Mouse (Mus musculus) MEL (cell line): ENCODE results near the gene Klhl5. TPM values are rescaled to one million over a fixed set of nuclear protein-coding genes. Genes with fewer than 3 reads are reported as not detected.

ENCODE experiments used
- DNase-seq: peaks from one replicate; pipeline ENCODE4 v3.0.0; 2011; ENCODE audit warnings: low read depth, low spot score
- H3K27ac ChIP-seq: 2 replicates; pipeline ENCODE4 v1.5.1; 2012; ENCODE audit warnings: low read depth, mild to moderate bottlenecking, control low read depth, low read length, moderate library complexity; ENCODE audit not compliant: control insufficient read depth
- H3K27me3 ChIP-seq, 2 experiments: fragments of 150-350 bp in 1 of 2; sonication (generic) in 1 of 2; 2 replicates each; pipeline ENCODE4 v1.6.1; 2012; ENCODE audit warnings: low read length in 2 of 2, mild to moderate bottlenecking in 2 of 2, improper control_type of control experiment in 1 of 2, moderate library complexity in 1 of 2; ENCODE audit not compliant: insufficient read depth in 2 of 2, control insufficient read depth in 1 of 2
- H3K36me3 ChIP-seq, 2 experiments: 2 replicates each; pipeline ENCODE4 v1.6.1; 2012 to 2014; ENCODE audit warnings: low read length in 2 of 2, improper control_type of control experiment in 1 of 2, inconsistent platforms in 1 of 2, mild to moderate bottlenecking in 1 of 2; ENCODE audit not compliant: insufficient read depth in 2 of 2, control insufficient read depth in 1 of 2
- H3K4me1 ChIP-seq, 2 experiments: fragments of 150-350 bp in 1 of 2; sonication (generic) in 1 of 2; 2 replicates each; pipeline ENCODE4 v1.6.1; 2012; ENCODE audit warnings: low read length in 2 of 2, improper control_type of control experiment in 1 of 2, mild to moderate bottlenecking in 1 of 2; ENCODE audit not compliant: insufficient read depth in 2 of 2, control insufficient read depth in 1 of 2
- H3K4me3 ChIP-seq, 2 experiments: fragments of 150-350 bp in 1 of 2; sonication (generic) in 1 of 2; 2 replicates each; pipeline ENCODE4 v1.5.1; 2012; ENCODE audit warnings: low read depth in 2 of 2, low read length in 2 of 2, mild to moderate bottlenecking in 2 of 2, moderate library complexity in 2 of 2, control low read depth in 1 of 2, improper control_type of control experiment in 1 of 2; ENCODE audit not compliant: control insufficient read depth in 1 of 2, insufficient read depth in 1 of 2
- H3K79me2 ChIP-seq: 2 replicates; pipeline ENCODE4 v1.6.1; 2012; ENCODE audit warnings: mild to moderate bottlenecking, low read length, moderate library complexity; ENCODE audit not compliant: control insufficient read depth, poor library complexity, insufficient read depth
- H3K9ac ChIP-seq: 2 replicates; pipeline ENCODE4 v1.6.1; 2012; ENCODE audit warnings: low read depth, mild to moderate bottlenecking, control low read depth, low read length, moderate library complexity; ENCODE audit not compliant: control insufficient read depth, poor library complexity, severe bottlenecking
- H3K9me3 ChIP-seq: fragments of 150-350 bp; sonication (generic); replicated peaks from 2 replicates; pipeline ENCODE4 v1.6.1; 2012; ENCODE audit warnings: mild to moderate bottlenecking, low read length, improper control_type of control experiment, moderate library complexity; ENCODE audit not compliant: insufficient read depth
- BHLHE40 ChIP-seq: IDR thresholded peaks from 2 replicates; pipeline ENCODE4 v1.6.1; 2012; ENCODE audit warnings: low read depth, mild to moderate bottlenecking, inconsistent platforms, low read length, improper control_type of control experiment, borderline replicate concordance
- CHD1 ChIP-seq: IDR thresholded peaks from 2 replicates; pipeline ENCODE4 v1.6.1; 2012; ENCODE audit warnings: low read depth, mild to moderate bottlenecking, inconsistent platforms, low read length, improper control_type of control experiment
- CTCF ChIP-seq, 3 experiments: IDR thresholded peaks in 2 of 3; conservative IDR thresholded peaks in 1 of 3; 2 replicates each; pipeline ENCODE4 v1.5.1; 2011 to 2012; ENCODE audit warnings: low read length in 3 of 3, low read depth in 2 of 3, mild to moderate bottlenecking in 2 of 3, improper control_type of control experiment in 1 of 3, inconsistent platforms in 1 of 3, mixed read lengths in 1 of 3, moderate library complexity in 1 of 3; ENCODE audit not compliant: control insufficient read depth in 1 of 3, insufficient read depth in 1 of 3, poor library complexity in 1 of 3, severe bottlenecking in 1 of 3
- E2F4 ChIP-seq: IDR thresholded peaks from 2 replicates; pipeline ENCODE4 v1.6.1; 2011; ENCODE audit warnings: low read depth, low read length, improper control_type of control experiment, borderline replicate concordance
- ELF1 ChIP-seq: IDR thresholded peaks from 2 replicates; pipeline ENCODE4 v1.6.1; 2014; ENCODE audit warnings: low read depth, mild to moderate bottlenecking, inconsistent platforms, low read length, improper control_type of control experiment, moderate library complexity
- ETS1 ChIP-seq: IDR thresholded peaks from 2 replicates; pipeline ENCODE4 v1.6.1; 2012; ENCODE audit warnings: low read depth, mild to moderate bottlenecking, inconsistent platforms, low read length, improper control_type of control experiment, moderate library complexity
- GABPA ChIP-seq: IDR thresholded peaks from 2 replicates; pipeline ENCODE4 v1.6.1; 2012; ENCODE audit warnings: low read depth, mild to moderate bottlenecking, inconsistent platforms, low read length, improper control_type of control experiment, moderate library complexity
- GATA1 ChIP-seq: IDR thresholded peaks from 2 replicates; pipeline ENCODE4 v1.6.1; 2011; ENCODE audit warnings: low read depth, low read length, improper control_type of control experiment
- MAFK ChIP-seq: IDR thresholded peaks from 2 replicates; pipeline ENCODE4 v1.6.1; 2011; ENCODE audit warnings: low read depth, mild to moderate bottlenecking, low read length, improper control_type of control experiment, borderline replicate concordance
- MAX ChIP-seq: IDR thresholded peaks from 2 replicates; pipeline ENCODE4 v1.6.1; 2011; ENCODE audit warnings: low read length, improper control_type of control experiment
- MAZ ChIP-seq: IDR thresholded peaks from 2 replicates; pipeline ENCODE4 v1.6.1; 2012; ENCODE audit warnings: low read depth, mild to moderate bottlenecking, inconsistent platforms, low read length, improper control_type of control experiment
- MEF2A ChIP-seq: IDR thresholded peaks from 2 replicates; pipeline ENCODE4 v1.6.1; 2014; ENCODE audit warnings: low read depth, mild to moderate bottlenecking, inconsistent platforms, low read length, improper control_type of control experiment; ENCODE audit not compliant: poor library complexity, insufficient replicate concordance, severe bottlenecking; ENCODE audit errors: extremely low read depth
- MXI1 ChIP-seq: IDR thresholded peaks from 2 replicates; pipeline ENCODE4 v1.6.1; 2011; ENCODE audit warnings: mild to moderate bottlenecking, low read depth, low read length, improper control_type of control experiment
- MYC ChIP-seq: IDR thresholded peaks from 2 replicates; pipeline ENCODE4 v1.6.1; 2011; ENCODE audit warnings: low read depth, mild to moderate bottlenecking, low read length, improper control_type of control experiment, moderate library complexity
- NRF1 ChIP-seq: IDR thresholded peaks from 2 replicates; pipeline ENCODE4 v1.6.1; 2014; ENCODE audit warnings: low read depth, mild to moderate bottlenecking, inconsistent platforms, low read length, improper control_type of control experiment, moderate library complexity; ENCODE audit not compliant: poor library complexity, insufficient read depth, severe bottlenecking
- RCOR1 ChIP-seq: IDR thresholded peaks from 2 replicates; pipeline ENCODE4 v1.6.1; 2012; ENCODE audit warnings: low read depth, mild to moderate bottlenecking, inconsistent platforms, low read length, improper control_type of control experiment
- SMC3 ChIP-seq: IDR thresholded peaks from 2 replicates; pipeline ENCODE4 v1.6.1; 2011; ENCODE audit warnings: low read depth, low read length, improper control_type of control experiment
- TCF12 ChIP-seq: IDR thresholded peaks from 2 replicates; pipeline ENCODE4 v1.6.1; 2014; ENCODE audit warnings: low read depth, mild to moderate bottlenecking, inconsistent platforms, low read length, improper control_type of control experiment, moderate library complexity
- USF2 ChIP-seq, 2 experiments: IDR thresholded peaks; 2 replicates each; pipeline ENCODE4 v1.6.1; 2011 to 2012; ENCODE audit warnings: improper control_type of control experiment in 2 of 2, low read length in 2 of 2, borderline replicate concordance in 1 of 2, inconsistent platforms in 1 of 2, low read depth in 1 of 2, mild to moderate bottlenecking in 1 of 2; ENCODE audit not compliant: insufficient read depth in 1 of 2
- ZKSCAN1 ChIP-seq: IDR thresholded peaks from 2 replicates; pipeline ENCODE4 v1.6.1; 2012; ENCODE audit warnings: low read depth, mild to moderate bottlenecking, inconsistent platforms, low read length, improper control_type of control experiment, moderate library complexity
- ZMIZ1 ChIP-seq: IDR thresholded peaks from 2 replicates; pipeline ENCODE4 v1.6.1; 2012; ENCODE audit warnings: low read depth, mild to moderate bottlenecking, inconsistent platforms, low read length, improper control_type of control experiment, moderate library complexity
- ZNF384 ChIP-seq: IDR thresholded peaks from 2 replicates; pipeline ENCODE4 v1.6.1; 2012; ENCODE audit warnings: low read depth, mild to moderate bottlenecking, inconsistent platforms, low read length, improper control_type of control experiment
- polyA plus RNA-seq, 2 experiments: library from polyadenylated mRNA; stranded (reverse) in 1 of 2; unstranded in 1 of 2; fragments of >175 nt in 1 of 2; fragments of >200 nt in 1 of 2; gene quantifications; 2 replicates each; pipeline versions ENCODE4 v1.2.1 to v1.2.4; 2012; ENCODE audit warnings: low replicate concordance in 2 of 2, low read depth in 1 of 2; ENCODE audit not compliant: insufficient read length in 2 of 2, insufficient read depth in 1 of 2, missing spikeins in 1 of 2
- total RNA-seq: library from RNA; depleted of rRNA; stranded (reverse); fragments of 300-350 nt; gene quantifications from 2 replicates; pipeline ENCODE4 v1.2.3, GENCODE M21; 2012

The Klhl5 gene
- total and polyA plus RNA-seq, 3 experiments, result 8.0 to 15.5 TPM; not detected in 1

- TF ChIP-seq BHLHE40 (peak; percentile 64; the same call in 1 of the 2 replicates), ZMIZ1 (peak; percentile 80), SMC3 (no peak), ETS1 (no peak)
These were observed 92.2 kb downstream of the Klhl5 start, which contains the start of gene Wdr19 (continued) for GRCm38 (mm10) chr5:65199346-65200128.

GRCm38 (mm10) chr5:65204726-65205125, 97.4 kb downstream of the Klhl5 start:
- Histone ChIP-seq H3K27me3 (peaks cover 3 to 8% of the 10 kb centered on the region in 2 experiments; a peak in 2 of 4 replicates), H3K4me1 (peaks cover 0 to 5% of the 10 kb centered on the region in 2 experiments; a peak in 2 of 4 replicates), H3K9ac (no peak overlapping the region), H3K4me3 (no peak overlapping the region), H3K9me3 (no peaks in the 10 kb centered on the region), H3K36me3 (peaks cover 0 to 3% of the 10 kb centered on the region in 2 experiments; a peak in 2 of 4 replicates), H3K27ac (no peak overlapping the region), H3K79me2 (no peaks in the 10 kb centered on the region)
- no peak for TF ChIP-seq ZNF384
- TF ChIP-seq GABPA, result no peak
- no peak for TF ChIP-seq MAZ
- TF ChIP-seq TCF12, result no peak
- TF ChIP-seq MYC, result no peak
- TF ChIP-seq CHD1, result no peak
- no peak for TF ChIP-seq MEF2A
- TF ChIP-seq E2F4, result no peak
- no peak for TF ChIP-seq MXI1
- TF ChIP-seq ELF1, result no peak
- TF ChIP-seq GATA1, result no peak
- no peak for TF ChIP-seq NRF1
- no peak for TF ChIP-seq MAFK
- no peak for TF ChIP-seq RCOR1
- no peak for TF ChIP-seq USF2 (IDR thresholded peaks at IDR 0.05; ENCODE audit: borderline replicate concordance in 1 of 2, insufficient read depth in 1 of 2, low read depth in 1 of 2, low read length in 2 of 2)
- TF ChIP-seq MAX, result no peak
- no peak for TF ChIP-seq CTCF (IDR thresholded peaks at IDR 0.05 in 2 of 3, conservative IDR thresholded peaks at IDR 0.05 in 1 of 3; ENCODE audit: control insufficient read depth in 1 of 3, insufficient read depth in 1 of 3, low read depth in 2 of 3, low read length in 3 of 3, poor library complexity in 1 of 3, severe bottlenecking in 1 of 3)
- no peak for TF ChIP-seq ETS1
- no peak for TF ChIP-seq ZKSCAN1
- no peak for DNase-seq
